Mouse (Mus musculus) CH12.LX (cell line): Measurements from ENCODE around the gene Eri3. TPM values are rescaled to one million over a fixed set of nuclear protein-coding genes. Genes with fewer than 3 reads are reported as not detected.
A peak's percentile ranks its signal among the peaks of the same experiment; 100 is the strongest.

Source experiments
- DNase-seq: peaks from one replicate; pipeline ENCODE4 v3.0.0-alpha.2; 2013; ENCODE audit errors: extremely low read depth
- H3K27ac ChIP-seq: 2 replicates; pipeline ENCODE4 v1.5.1; 2012; ENCODE audit warnings: low read depth, mild to moderate bottlenecking, control low read depth, moderate library complexity; ENCODE audit not compliant: insufficient read depth
- H3K27me3 ChIP-seq: replicated peaks from 2 replicates; pipeline ENCODE3; 2012; ENCODE audit warnings: inconsistent platforms
- H3K36me3 ChIP-seq, 2 experiments: replicated peaks in 1 of 2; 2 replicates each; pipeline versions ENCODE3 to v1.6.1; 2012; ENCODE audit warnings: inconsistent platforms in 1 of 2, low read length in 1 of 2, mild to moderate bottlenecking in 1 of 2, mixed read lengths in 1 of 2, moderate library complexity in 1 of 2; ENCODE audit not compliant: control insufficient read depth in 1 of 2, insufficient read depth in 1 of 2
- H3K4me1 ChIP-seq, 2 experiments: 2 replicates each; pipeline ENCODE4 v1.6.1; 2012; ENCODE audit warnings: inconsistent platforms in 1 of 2, moderate library complexity in 1 of 2; ENCODE audit not compliant: insufficient read depth in 2 of 2, control insufficient read depth in 1 of 2
- H3K4me2 ChIP-seq: 2 replicates; pipeline ENCODE4 v1.6.1; 2012; ENCODE audit warnings: low read depth, mild to moderate bottlenecking, control low read depth; ENCODE audit not compliant: poor library complexity, insufficient read depth, severe bottlenecking
- H3K4me3 ChIP-seq, 3 experiments: fragments of 150-350 bp in 1 of 3; sonication (generic) in 1 of 3; replicated peaks in 1 of 3; 2 replicates each; pipeline versions ENCODE3 to v1.5.1; 2011 to 2012; ENCODE audit warnings: low read depth in 2 of 3, low read length in 2 of 3, mild to moderate bottlenecking in 2 of 3, moderate library complexity in 2 of 3, control low read depth in 1 of 3, improper control_type of control experiment in 1 of 3, inconsistent platforms in 1 of 3, mixed read lengths in 1 of 3; ENCODE audit not compliant: poor library complexity in 1 of 3
- H3K79me2 ChIP-seq: replicated peaks from 2 replicates; pipeline ENCODE4 v1.6.1; 2012; ENCODE audit warnings: mild to moderate bottlenecking, moderate library complexity; ENCODE audit not compliant: control insufficient read depth, poor library complexity, insufficient read depth, severe bottlenecking; ENCODE audit errors: extremely low read depth
- H3K9ac ChIP-seq: 2 replicates; pipeline ENCODE4 v1.6.1; 2012; ENCODE audit warnings: low read depth, mild to moderate bottlenecking, control low read depth, moderate library complexity; ENCODE audit not compliant: insufficient read depth
- H3K9me3 ChIP-seq: replicated peaks from 2 replicates; pipeline ENCODE3; 2012; ENCODE audit warnings: low read length, inconsistent platforms, mixed read lengths
- CHD2 ChIP-seq: IDR thresholded peaks from 2 replicates; pipeline ENCODE4 v1.6.1; 2011; ENCODE audit warnings: low read length, improper control_type of control experiment
- CTCF ChIP-seq, 2 experiments: IDR thresholded peaks in 1 of 2; conservative IDR thresholded peaks in 1 of 2; 2 replicates each; pipeline ENCODE4 v1.5.1; 2011 to 2012; ENCODE audit warnings: low read depth in 2 of 2, low read length in 2 of 2, improper control_type of control experiment in 1 of 2, inconsistent platforms in 1 of 2, mild to moderate bottlenecking in 1 of 2, moderate library complexity in 1 of 2
- EP300 ChIP-seq: IDR thresholded peaks from 2 replicates; pipeline ENCODE4 v1.6.1; 2011; ENCODE audit warnings: low read length, improper control_type of control experiment
- MAFK ChIP-seq: IDR thresholded peaks from 2 replicates; pipeline ENCODE4 v1.6.1; 2011; ENCODE audit warnings: low read length, improper control_type of control experiment; ENCODE audit not compliant: insufficient replicate concordance
- NRF1 ChIP-seq: IDR thresholded peaks from 2 replicates; pipeline ENCODE4 v1.6.1; 2014; ENCODE audit warnings: low read depth, mild to moderate bottlenecking, inconsistent platforms, low read length, improper control_type of control experiment, moderate library complexity
- PAX5 ChIP-seq: IDR thresholded peaks from 2 replicates; pipeline ENCODE4 v1.6.1; 2012; ENCODE audit warnings: low read length, inconsistent platforms, mixed read lengths
- RCOR1 ChIP-seq: conservative IDR thresholded peaks from 2 replicates; pipeline ENCODE4 v1.6.1; 2012; ENCODE audit warnings: low read depth, mild to moderate bottlenecking, inconsistent platforms, low read length, improper control_type of control experiment
- SIN3A ChIP-seq: IDR thresholded peaks from 2 replicates; pipeline ENCODE4 v1.6.1; 2012; ENCODE audit warnings: low read length, improper control_type of control experiment, inconsistent platforms
- SMC3 ChIP-seq: IDR thresholded peaks from 2 replicates; pipeline ENCODE4 v1.6.1; 2011; ENCODE audit warnings: low read depth, low read length, improper control_type of control experiment
- UBTF ChIP-seq: IDR thresholded peaks from 2 replicates; pipeline ENCODE4 v1.6.1; 2012; ENCODE audit warnings: low read depth, mild to moderate bottlenecking, inconsistent platforms, low read length, improper control_type of control experiment, moderate library complexity
- USF2 ChIP-seq: conservative IDR thresholded peaks from 2 replicates; pipeline ENCODE4 v1.6.1; 2011; ENCODE audit warnings: low read depth, low read length, improper control_type of control experiment
- ZC3H11A ChIP-seq: IDR thresholded peaks from 2 replicates; pipeline ENCODE4 v1.6.1; 2012; ENCODE audit warnings: low read depth, mild to moderate bottlenecking, inconsistent platforms, low read length, improper control_type of control experiment
- ZKSCAN1 ChIP-seq: IDR thresholded peaks from 2 replicates; pipeline ENCODE4 v1.6.1; 2012; ENCODE audit warnings: low read depth, inconsistent platforms, low read length, improper control_type of control experiment, borderline replicate concordance
- ZNF384 ChIP-seq: IDR thresholded peaks from 2 replicates; pipeline ENCODE4 v1.6.1; 2012; ENCODE audit warnings: low read depth, low read length, improper control_type of control experiment, inconsistent platforms
- dilution Hi-C: fragments of 300-500 bp; cut with MboI; formaldehyde crosslinking; loops from 2 replicates; pipeline ENCODE4 v1.14.3; 2020; ENCODE audit warnings: low sequenced_read_pairs; ENCODE audit not compliant: extremely low pct_unique_long_range_greater_than_20kb, extremely low pct_ligation_motif_present
- in situ Hi-C: fragments of 300-500 bp; cut with MboI; formaldehyde crosslinking; loops from 3 replicates; pipeline ENCODE4 v1.14.3; 2019; ENCODE audit warnings: low sequenced_read_pairs, low pct_ligation_motif_present, low pct_unique_long_range_greater_than_20kb, mixed read lengths
- polyA plus RNA-seq: library from polyadenylated mRNA; unstranded; fragments of >175 nt; gene quantifications from 2 replicates; pipeline ENCODE4 v1.2.1, GENCODE M21; 2012; ENCODE audit warnings: low read depth; ENCODE audit not compliant: insufficient read length
- total RNA-seq, 2 experiments: library from RNA; depleted of rRNA; stranded (reverse); fragments of 300-350 nt in 1 of 2; fragments of >200 nt in 1 of 2; gene quantifications; 2 replicates each; pipeline ENCODE4 v1.2.3; 2012 to 2014

Eri3 gene
- total and polyA plus RNA-seq, 3 experiments, result 31.2 to 38.0 (median 31.9) TPM

DNA sequence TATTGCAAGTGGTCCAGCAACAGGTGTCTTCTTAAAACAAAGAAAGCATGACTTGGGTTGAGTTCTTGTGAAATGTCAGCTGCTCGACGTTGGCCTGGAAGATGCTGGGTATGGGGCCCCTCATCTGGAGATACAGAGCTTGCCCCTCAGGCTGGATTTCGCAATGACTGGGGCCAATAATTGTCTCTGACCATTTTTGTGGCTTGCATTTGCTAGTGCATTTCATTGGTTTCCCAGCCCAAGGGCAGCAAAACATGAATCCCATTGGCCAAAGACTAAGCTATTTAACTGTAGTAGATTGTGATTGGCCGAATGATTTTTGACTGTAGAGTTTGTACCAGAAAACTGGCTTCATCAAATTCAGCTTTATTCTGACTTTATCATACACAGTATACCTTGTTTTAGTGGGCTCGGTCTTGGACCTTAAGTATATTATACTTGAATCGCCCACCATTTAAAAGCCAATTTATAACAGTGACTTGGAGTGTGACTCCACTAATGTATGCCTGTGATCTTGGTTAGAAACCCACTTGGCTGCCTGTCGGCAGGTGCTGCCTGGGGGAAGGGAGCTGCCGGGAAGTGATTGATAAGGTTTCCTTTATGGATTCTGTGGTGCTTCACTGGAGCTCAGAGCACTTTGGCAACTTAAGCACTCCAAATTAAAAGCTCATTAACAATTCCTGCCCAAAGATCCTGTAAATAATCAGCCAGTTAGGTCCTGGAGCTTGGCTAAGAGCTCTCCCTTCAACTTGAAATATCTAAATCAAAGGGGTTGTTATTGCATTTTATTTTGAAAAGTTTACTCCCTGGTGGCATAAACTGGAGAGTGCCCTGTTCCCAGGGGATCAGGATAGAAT is 1.2 kb downstream of the Eri3 start:
- Histone ChIP-seq H3K79me2 (no peaks in the 10 kb centered on the region), H3K4me1 (peaks cover 5 to 48% of the 10 kb centered on the region in 2 experiments; a peak in 2 of 4 replicates), H3K27ac (no peak overlapping the region), H3K4me3 (peak overlapping the region; percentile 75 to 89 (median 79)), H3K9ac (peak overlapping the region; percentile 83; the same call in 1 of the 2 replicates), H3K4me2 (peak overlapping the region; percentile 73), H3K27me3 (no peaks in the 10 kb centered on the region), H3K9me3 (no peaks in the 10 kb centered on the region), H3K36me3 (peaks cover 0 to 12% of the 10 kb centered on the region in 2 experiments)
- DNase-seq, result peak; percentile 49
- no peak for TF ChIP-seq PAX5
- TF ChIP-seq ZNF384, result no peak
- TF ChIP-seq USF2, result no peak
- TF ChIP-seq MAFK, result no peak
- no peak for TF ChIP-seq RCOR1
- in situ Hi-C loops (no loop called here), dilution Hi-C loops (no loop called here)

- H3K36me3 ChIP-seq, result peaks cover 0 to 36% of the 10 kb centered on the region in 2 experiments
- no peak overlapping the region for H3K9ac ChIP-seq
- H3K27ac ChIP-seq, result no peak overlapping the region
- no peaks in the 10 kb centered on the region for H3K27me3 ChIP-seq
- no peaks in the 10 kb centered on the region for H3K9me3 ChIP-seq
- no peak for DNase-seq
- H3K4me2 ChIP-seq, result no peak overlapping the region
- H3K79me2 ChIP-seq, result no peaks in the 10 kb centered on the region
- TF ChIP-seq ZKSCAN1 (peak; percentile 45; the same call in 1 of the 2 replicates), USF2 (no peak), CTCF (conservative IDR thresholded peaks at IDR 0.05 in 1 of 2, IDR thresholded peaks at IDR 0.05 in 1 of 2; ENCODE audit: low read depth in 2 of 2, low read length in 2 of 2) (peak in 1 of 2 experiments; percentile 46; a peak in 2 of 4 replicates), SMC3 (peak; percentile 22; the same call in 1 of the 2 replicates), SIN3A (no peak), CHD2 (no peak), NRF1 (no peak), UBTF (no peak), ZC3H11A (no peak), EP300 (no peak)
- TF ChIP-seq, all 38 proteins: peak for 3
- in situ Hi-C loops, result no loop called here
- dilution Hi-C loops, result no loop called here
- peaks cover 0 to 53% of the 10 kb centered on the region in 2 experiments; a peak in 2 of 4 replicates for H3K4me1 ChIP-seq
- no peak overlapping the region for H3K4me3 ChIP-seq
These were observed 5.3 kb downstream of the Eri3 start for GRCm38 (mm10) chr4:117555495-117555894.
